Mouse (Mus musculus) frontal cortex, postnatal 25 days (tissue): ENCODE data around the gene Dmrtc1c2.
"Not testable (repeated sequence)": the region's sequence is repeated elsewhere in the genome, so short reads cannot be mapped to it uniquely, and the experiment has no call there.

Source experiments
- DNase-seq, 2 experiments: peaks; one replicate each; pipeline ENCODE4 v3.0.0; 2022; ENCODE audit warnings: low spot score in 2 of 2

Dmrtc1c2 gene

DNA sequence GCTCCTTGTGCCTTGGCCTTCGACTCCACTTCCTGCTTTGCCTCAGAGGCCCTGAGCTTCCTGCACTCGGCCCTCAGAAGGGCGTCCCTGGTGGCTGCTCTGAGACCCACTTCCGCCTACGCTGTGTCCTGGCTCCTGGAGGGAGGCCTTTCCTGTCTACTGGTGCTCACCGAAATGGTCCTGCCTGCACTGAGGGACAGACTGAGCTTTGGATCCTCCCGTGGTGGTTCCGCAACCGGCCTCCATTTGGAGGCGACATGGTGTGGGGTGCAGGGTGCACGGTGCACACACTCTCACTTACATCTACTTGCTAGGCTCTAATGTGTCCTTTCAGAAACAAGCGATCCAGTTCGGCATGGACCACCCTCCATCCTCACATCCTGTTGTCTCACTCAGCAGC, at the start of gene Dmrtc1c2:
Gene Dmrtc1c2, minus strand, starts transcription at position 101 of the 400 bp plus-strand sequence.
- DNase-seq = not testable (repeated sequence)

DNA sequence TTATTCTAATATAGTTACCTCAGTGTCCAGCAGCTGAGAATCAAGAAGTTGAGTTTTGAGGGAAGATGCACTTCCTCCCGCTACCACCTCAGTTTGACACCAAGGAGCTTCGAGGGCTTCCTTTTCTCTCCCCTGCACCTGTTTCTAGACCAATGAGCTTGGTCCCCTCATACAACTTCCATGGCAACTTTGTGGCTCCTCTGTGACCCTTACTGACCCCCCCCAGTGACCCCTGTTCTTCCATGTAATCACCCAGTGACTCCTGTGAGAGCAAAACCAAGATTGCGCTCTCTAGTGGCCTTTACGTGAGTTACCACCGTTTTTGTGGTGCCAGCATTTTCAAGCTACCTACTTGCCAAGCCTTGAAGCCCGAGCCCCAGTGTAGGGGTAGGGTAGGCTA, 13.5 kb upstream of the Dmrtc1c2 start, which contains the start of gene 1700031F05Rik:
Gene 1700031F05Rik, minus strand, starts transcription at position 101 of the 400 bp plus-strand sequence.
- DNase-seq = no peak

GRCm38 (mm10) chrX:102812311-102812710, 42.1 kb downstream of the Dmrtc1c2 start:
- no peak for DNase-seq

DNA sequence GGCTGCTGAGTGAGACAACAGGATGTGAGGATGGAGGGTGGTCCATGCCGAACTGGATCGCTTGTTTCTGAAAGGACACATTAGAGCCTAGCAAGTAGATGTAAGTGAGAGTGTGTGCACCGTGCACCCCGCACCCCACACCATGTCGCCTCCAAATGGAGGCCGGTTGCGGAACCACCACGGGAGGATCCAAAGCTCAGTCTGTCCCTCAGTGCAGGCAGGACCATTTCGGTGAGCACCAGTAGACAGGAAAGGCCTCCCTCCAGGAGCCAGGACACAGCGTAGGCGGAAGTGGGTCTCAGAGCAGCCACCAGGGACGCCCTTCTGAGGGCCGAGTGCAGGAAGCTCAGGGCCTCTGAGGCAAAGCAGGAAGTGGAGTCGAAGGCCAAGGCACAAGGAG, 51.8 kb downstream of the Dmrtc1c2 start, which contains the start of gene Dmrtc1c1:
Gene Dmrtc1c1, plus strand, starts transcription at position 301 of the 400 bp plus-strand sequence.
- DNase-seq = not testable (repeated sequence)
